Mouse (Mus musculus) T-helper 2 cell (primary cell): Measurements from ENCODE around the gene Car6.

Source experiments
- in situ Hi-C: fragments of 300-600 bp; cut with MboI, MseI; formaldehyde crosslinking; loops from one replicate; pipeline ENCODE4 v1.15.1; 2025; ENCODE audit warnings: high pct_unique_total_duplicates

Car6 gene

GRCm38 (mm10) chr4:150228581-150229348 is 27.6 kb upstream of the Car6 start:
- in situ Hi-C loops, result no loop called here

- in situ Hi-C loops, result no loop called here
Observed at GRCm38 (mm10) chr4:150226818-150227688, 25.9 kb upstream of the Car6 start.

GRCm38 (mm10) chr4:150225700-150226099 is 24.6 kb upstream of the Car6 start:
- in situ Hi-C loops, result no loop called here

- in situ Hi-C loops, result no loop called here
Observed at GRCm38 (mm10) chr4:150223830-150224229, 22.7 kb upstream of the Car6 start.

GRCm38 (mm10) chr4:150221017-150221640 is 20.0 kb upstream of the Car6 start:
- in situ Hi-C loops, result no loop called here

GRCm38 (mm10) chr4:150220584-150220983 is 19.5 kb upstream of the Car6 start:
- in situ Hi-C loops, result no loop called here

- in situ Hi-C loops, result no loop called here
Observed at GRCm38 (mm10) chr4:150219501-150220292, 18.6 kb upstream of the Car6 start.

- in situ Hi-C loops, result no loop called here
Observed at GRCm38 (mm10) chr4:150217935-150218334, 16.8 kb upstream of the Car6 start.

- in situ Hi-C loops, result no loop called here
Observed at GRCm38 (mm10) chr4:150217042-150217554, 16.0 kb upstream of the Car6 start.

- in situ Hi-C loops, result no loop called here
Observed at GRCm38 (mm10) chr4:150216423-150216822, 15.3 kb upstream of the Car6 start.

- in situ Hi-C loops, result no loop called here
Observed at GRCm38 (mm10) chr4:150213910-150214309, 12.8 kb upstream of the Car6 start.

- in situ Hi-C loops, result no loop called here
Observed at GRCm38 (mm10) chr4:150212553-150212971, 11.4 kb upstream of the Car6 start.

GRCm38 (mm10) chr4:150211930-150212552 is 10.9 kb upstream of the Car6 start:
- in situ Hi-C loops, result no loop called here

GRCm38 (mm10) chr4:150210306-150210705 is 9.2 kb upstream of the Car6 start:
- in situ Hi-C loops, result no loop called here

GRCm38 (mm10) chr4:150209751-150210150 is 8.6 kb upstream of the Car6 start:
- in situ Hi-C loops, result no loop called here

- in situ Hi-C loops, result no loop called here
Observed at GRCm38 (mm10) chr4:150204877-150205276, 3.7 kb upstream of the Car6 start.

- in situ Hi-C loops, result no loop called here
Observed at GRCm38 (mm10) chr4:150202702-150203101, 1.6 kb upstream of the Car6 start.

GRCm38 (mm10) chr4:150198268-150198667 is 2.9 kb downstream of the Car6 start:
- in situ Hi-C loops, result no loop called here

GRCm38 (mm10) chr4:150193915-150194314 is 7.2 kb downstream of the Car6 start:
- in situ Hi-C loops, result no loop called here

GRCm38 (mm10) chr4:150192199-150192598 is 8.9 kb downstream of the Car6 start:
- in situ Hi-C loops, result no loop called here

- in situ Hi-C loops, result loop anchor here (10.0 kb wide), 1 partner anchor 817 kb away; no protein-coding TSS in a partner anchor
Observed at GRCm38 (mm10) chr4:150188236-150188635, 12.9 kb downstream of the Car6 start.
